Comparison of ENCODE assay signal across 13 mouse cellular contexts in the genomic region with DNA sequence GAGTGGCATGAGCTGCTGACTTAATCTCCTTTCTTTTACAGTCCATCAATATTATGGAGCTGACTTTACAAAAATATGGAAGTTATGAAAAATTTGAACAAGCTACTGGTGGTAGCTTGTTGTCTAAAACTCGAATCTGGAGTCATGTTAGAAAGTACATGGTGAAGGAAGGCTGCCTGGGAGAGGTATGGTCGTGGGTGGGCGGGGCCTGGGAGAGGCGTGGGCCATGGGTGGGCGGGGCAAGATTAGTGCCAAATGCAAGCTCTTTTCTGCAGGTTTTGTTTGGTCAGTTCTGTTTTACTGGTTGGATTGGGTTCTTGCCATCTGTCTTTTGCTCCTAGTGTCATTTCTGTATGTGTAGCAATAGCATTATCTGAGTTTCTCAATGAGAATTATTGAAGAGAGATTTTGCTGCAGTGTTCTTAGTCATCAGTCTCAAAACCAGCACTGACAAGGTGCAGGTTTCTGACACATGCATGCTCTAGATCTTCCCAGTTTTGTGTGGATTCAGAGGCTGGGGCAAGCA. TPM values are rescaled to one million over a fixed set of nuclear protein-coding genes. Genes with fewer than 3 reads are reported as not detected.
DNase-seq lines count a peak whose midpoint lies in the region; ATAC-seq and TF ChIP-seq lines count a peak whose summit lies in the region.
"Had no signal": no experiment of that assay in that cellular context is flagged by ENCODE, and none has a peak within 500 bp of the region (broad histone marks: within the 10 kb centered on the region; RNA-seq: fewer than 3 reads in every experiment).

No protein-coding gene starts in this region.

- H3K36me3 ChIP-seq in liver, adult 2 months (ENCODE audit: control insufficient read depth, insufficient read depth, low read length), result no peaks in the 10 kb centered on the region
- H3K36me3 ChIP-seq in midbrain, embryonic 15.5 days (replicated peaks), result 0 out of 2 replicates have a peak, but pooled peaks cover 4% of the 10 kb centered on the region

- 27% methylated on average over 5 of the region's 5 CpGs for WGBS in liver, adult 2 months
- 35% methylated on average over 5 of the region's 5 CpGs for WGBS in midbrain, embryonic 15.5 days

- H3K79me2 ChIP-seq in liver, adult 2 months (ENCODE audit: control insufficient read depth, insufficient read depth, low read length), result no peaks in the 10 kb centered on the region

- TF ChIP-seq CTCF in liver, adult 2 months (IDR thresholded peaks at IDR 0.05; ENCODE audit: low read depth, low read length), result no peak

- no peak for ATAC-seq in midbrain, embryonic 15.5 days (replicated peaks)

- no peak for TF ChIP-seq POLR2A in liver, adult 2 months (IDR thresholded peaks at IDR 0.05; ENCODE audit: extremely low read depth, insufficient read depth, low read length)

- no peak overlapping the region for H3K4me3 ChIP-seq in liver, adult 2 months (ENCODE audit: insufficient read depth, low read depth, low read length)
- H3K4me3 ChIP-seq in midbrain, embryonic 15.5 days, result no peak overlapping the region

- H3K4me2 ChIP-seq in midbrain, embryonic 15.5 days, result no peak overlapping the region
- H3K4me2 ChIP-seq: midbrain, embryonic 11.5 days had no signal

- no peak overlapping the region for H3K9ac ChIP-seq in liver, adult 2 months (ENCODE audit: low read depth, low read length)
- H3K9ac ChIP-seq in midbrain, embryonic 15.5 days, result no peak overlapping the region

- no peaks in the 10 kb centered on the region for H3K27me3 ChIP-seq in liver, adult 2 months (ENCODE audit: control insufficient read depth, insufficient read depth, low read length)
- no peaks in the 10 kb centered on the region for H3K27me3 ChIP-seq in midbrain, embryonic 15.5 days (replicated peaks)

- peaks cover 7% of the 10 kb centered on the region; the same call in 1 of the 2 replicates for H3K4me1 ChIP-seq in liver, adult 2 months (ENCODE audit: control insufficient read depth, insufficient read depth, low read length)
- H3K4me1 ChIP-seq in midbrain, embryonic 15.5 days, result peaks cover 4% of the 10 kb centered on the region; the same call in 1 of the 2 replicates

- H3K27ac ChIP-seq in liver, adult 2 months (replicated peaks; ENCODE audit: insufficient read depth, low read depth, low read length), result no peak overlapping the region
- no peak overlapping the region for H3K27ac ChIP-seq in midbrain, embryonic 15.5 days

- DNase-seq in embryo, embryonic 11 days, result peak; percentile 22
- DNase-seq in embryo, embryonic 9.5 days (ENCODE audit: extremely low spot score), result no peak
- DNase-seq in lung, postnatal 36 days, result peak; percentile 12
- no peak for DNase-seq in lung, postnatal 14 days
- DNase-seq in liver, adult 2 months (ENCODE audit: extremely low read depth, low read depth, low spot score), result peak; percentile 61
- no peak for DNase-seq in layer of hippocampus, adult 11-12 months (ENCODE audit: low spot score)
- no peak for DNase-seq in ovary, postnatal 36 days (ENCODE audit: low spot score)
- DNase-seq: gastrocnemius, postnatal 25 days had no signal

- no peaks in the 10 kb centered on the region for H3K9me3 ChIP-seq in midbrain, embryonic 15.5 days

RNA-seq across cellular contexts. Expression of gene 9530077C05Rik, which starts 19.1 kb away (rescaled TPM):
- 0.13 and 0.18 TPM in 2 replicates for total RNA-seq in liver, adult 2 months (2014; rRNA removed)
- polyA plus RNA-seq in liver, adult 2 months (2012; rRNA removed), result 0.04 and 0.07 TPM in 2 replicates
- polyA plus RNA-seq in midbrain, embryonic 15.5 days (2015; fragmentation: Nextera tagmentation; extraction: Ambion mirVana), result 15.9 and 16.6 TPM in 2 replicates

RNA-seq across cellular contexts. Expression of gene Gm17545, which starts 23.7 kb away (rescaled TPM):
- total RNA-seq in liver, adult 2 months (2014; rRNA removed), result not detected in 2 replicates
- not detected in 2 replicates for polyA plus RNA-seq in liver, adult 2 months (2012; rRNA removed)
- not detected in 2 replicates for polyA plus RNA-seq in midbrain, embryonic 15.5 days (2015; fragmentation: Nextera tagmentation; extraction: Ambion mirVana)
- total RNA-seq: adrenal gland, adult 2 months; gastrocnemius, postnatal 25 days; layer of hippocampus, adult 18-20 months had no signal
- polyA plus RNA-seq: adrenal gland, adult 2 months; C2C12; midbrain, embryonic 11.5 days had no signal

RNA-seq across cellular contexts. Expression of gene Rp9, which starts 39.2 kb away (rescaled TPM):
- total RNA-seq in liver, adult 2 months (2014; rRNA removed), result 47.1 and 53.7 TPM in 2 replicates
- polyA plus RNA-seq in liver, adult 2 months (2012; rRNA removed), result 58.1 and 66.7 TPM in 2 replicates
- polyA plus RNA-seq in midbrain, embryonic 15.5 days (2015; fragmentation: Nextera tagmentation; extraction: Ambion mirVana), result 70.9 TPM in 2 replicates

RNA-seq across cellular contexts. Expression of gene Anln, which starts 41.4 kb away (rescaled TPM):
- 1.1 and 1.2 TPM in 2 replicates for total RNA-seq in liver, adult 2 months (2014; rRNA removed)
- polyA plus RNA-seq in liver, adult 2 months (2012; rRNA removed), result 0.07 and 0.23 TPM in 2 replicates
- polyA plus RNA-seq in midbrain, embryonic 15.5 days (2015; fragmentation: Nextera tagmentation; extraction: Ambion mirVana), result 4.5 and 4.7 TPM in 2 replicates

RNA-seq across cellular contexts. Expression of gene Bbs9, which starts 45.1 kb away (rescaled TPM):
- 7.2 and 8.0 TPM in 2 replicates for total RNA-seq in liver, adult 2 months (2014; rRNA removed)
- polyA plus RNA-seq in liver, adult 2 months (2012; rRNA removed), result 2.7 and 3.3 TPM in 2 replicates
- polyA plus RNA-seq in midbrain, embryonic 15.5 days (2015; fragmentation: Nextera tagmentation; extraction: Ambion mirVana), result 24.9 and 25.0 TPM in 2 replicates

Comparison
In these comparisons a context has a peak if more than half of its experiments do, and no peak if none do; other contexts are left out.
1. DNase-seq: peak in embryo, embryonic 11 days (single experiment), lung, postnatal 36 days (single experiment) and liver, adult 2 months (single experiment); none in embryo, embryonic 9.5 days (single experiment), lung, postnatal 14 days (single experiment), layer of hippocampus, adult 11-12 months (single experiment) and ovary, postnatal 36 days (single experiment).
2. RNA of gene 9530077C05Rik, which starts 19.1 kb away (polyA plus RNA-seq): 15.9 to 16.6 TPM in midbrain, embryonic 15.5 days; 0.04 to 0.07 TPM in liver, adult 2 months; every median in the first group is over 10 times any median in the second.